Mouse (Mus musculus) cerebellum, adult 11 months (tissue): Measurements from ENCODE around the gene Stard10.

Experiments used
- DNase-seq: peaks from one replicate; pipeline ENCODE4 v3.0.0; 2022

The Stard10 gene

GRCm38 (mm10) chr7:101317014-101317413, at the start of gene Stard10:
Gene Stard10, plus strand, starts transcription at chr7:101317086.
- no peak for DNase-seq

DNA sequence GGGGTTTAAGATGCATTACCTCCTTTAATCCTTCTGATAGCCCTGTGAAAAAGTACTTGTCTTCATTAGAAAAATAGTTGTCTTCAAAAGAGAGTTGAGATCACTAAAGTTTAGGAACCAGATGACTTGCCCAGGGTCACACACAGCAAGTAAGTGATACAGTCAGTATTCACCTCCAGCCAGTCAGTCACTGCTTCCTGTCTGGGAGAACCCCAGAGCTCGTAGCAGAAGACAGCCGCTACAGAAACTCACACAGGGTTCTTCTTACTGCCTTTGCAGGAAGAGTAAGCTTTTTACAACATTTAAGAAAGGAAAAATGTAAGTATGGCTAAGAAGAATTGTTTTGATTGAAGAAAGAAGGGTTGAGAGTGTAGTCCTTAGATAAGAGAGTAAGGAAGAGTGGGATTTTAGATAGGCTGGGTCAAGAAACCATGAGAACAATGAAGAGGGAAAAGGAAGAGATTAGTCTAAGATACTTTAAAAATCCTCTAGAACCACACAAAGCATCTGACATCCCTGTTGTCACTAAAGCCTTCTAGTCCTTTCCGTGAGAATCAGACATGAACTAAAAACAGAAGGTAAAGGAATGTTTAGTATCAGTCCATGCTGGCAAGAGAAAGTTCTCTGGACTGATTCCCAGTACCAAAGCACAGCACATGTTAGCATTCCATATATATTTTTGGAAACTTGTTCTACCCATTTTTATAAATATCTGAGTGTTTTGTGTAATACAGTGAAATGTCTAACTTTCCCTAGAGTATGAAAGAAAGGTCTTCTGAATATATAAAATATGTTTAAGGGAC, 49.2 kb upstream of the Stard10 start:
- DNase-seq, result no peak

DNA sequence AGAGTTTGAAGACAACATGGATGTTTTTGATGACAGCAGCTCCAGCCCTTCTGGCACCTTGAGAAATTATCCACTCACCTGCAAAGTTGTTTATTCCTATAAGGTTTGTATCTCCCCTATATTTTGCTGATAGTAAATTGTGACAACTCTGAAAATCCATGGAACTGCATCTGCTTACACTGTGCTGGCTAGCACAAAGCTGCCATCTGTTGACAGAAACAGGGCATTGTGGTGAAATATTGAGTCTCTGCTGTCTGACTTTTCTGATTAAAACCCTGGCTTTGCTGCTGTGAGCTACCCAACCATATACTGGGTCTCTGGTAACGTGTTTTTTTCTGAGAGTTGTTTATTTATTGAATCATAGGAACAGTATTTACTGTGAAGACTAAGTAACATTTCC, 45.3 kb upstream of the Stard10 start:
- DNase-seq, result no peak

GRCm38 (mm10) chr7:101272466-101273160, 44.3 kb upstream of the Stard10 start:
- no peak for DNase-seq

DNA sequence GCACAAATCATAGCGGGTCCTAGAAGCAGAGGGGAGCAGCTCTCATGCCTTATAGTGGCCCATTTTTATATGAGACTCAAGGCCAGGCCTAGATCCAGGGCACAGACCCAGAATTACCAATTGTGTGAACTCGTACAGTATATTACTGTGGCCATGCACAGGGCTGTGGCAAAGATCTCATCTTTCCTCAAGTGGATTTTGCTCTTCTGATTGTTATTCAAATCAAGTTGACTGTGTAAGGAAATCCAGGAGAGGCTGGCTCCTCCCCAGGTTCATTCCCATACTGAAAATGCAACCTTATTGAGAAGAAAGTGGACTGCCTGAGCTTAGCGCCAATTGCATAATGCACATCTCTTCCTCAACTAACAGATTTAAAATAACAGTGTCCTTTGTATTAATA, 34.2 kb upstream of the Stard10 start:
- DNase-seq, result no peak

- no peak for DNase-seq
Observed at GRCm38 (mm10) chr7:101284504-101284903, 32.4 kb upstream of the Stard10 start.

- DNase-seq, result no peak
Observed at GRCm38 (mm10) chr7:101286891-101287290, 30.0 kb upstream of the Stard10 start.

GRCm38 (mm10) chr7:101287820-101288219, 29.1 kb upstream of the Stard10 start:
- no peak for DNase-seq

DNA sequence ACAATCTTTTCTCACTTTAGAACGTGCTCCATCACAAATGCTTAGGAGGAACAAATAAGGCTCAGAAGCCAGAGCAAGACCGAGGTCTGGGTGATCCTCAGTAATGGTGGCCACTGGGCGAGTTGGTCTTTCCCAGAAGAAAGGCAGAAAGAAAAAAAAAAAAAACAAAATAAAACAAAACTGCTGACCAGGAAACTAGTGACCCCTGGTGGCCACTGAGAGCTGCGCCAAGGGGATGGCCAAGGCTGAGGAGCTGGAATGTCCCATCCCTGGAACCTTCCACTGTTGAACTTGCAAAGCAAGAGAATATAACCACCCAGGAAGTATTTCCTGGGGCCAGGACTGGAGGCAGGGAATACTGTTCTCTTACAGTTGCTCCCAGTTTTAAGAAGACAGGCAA, 28.4 kb upstream of the Stard10 start:
- DNase-seq, result no peak

DNA sequence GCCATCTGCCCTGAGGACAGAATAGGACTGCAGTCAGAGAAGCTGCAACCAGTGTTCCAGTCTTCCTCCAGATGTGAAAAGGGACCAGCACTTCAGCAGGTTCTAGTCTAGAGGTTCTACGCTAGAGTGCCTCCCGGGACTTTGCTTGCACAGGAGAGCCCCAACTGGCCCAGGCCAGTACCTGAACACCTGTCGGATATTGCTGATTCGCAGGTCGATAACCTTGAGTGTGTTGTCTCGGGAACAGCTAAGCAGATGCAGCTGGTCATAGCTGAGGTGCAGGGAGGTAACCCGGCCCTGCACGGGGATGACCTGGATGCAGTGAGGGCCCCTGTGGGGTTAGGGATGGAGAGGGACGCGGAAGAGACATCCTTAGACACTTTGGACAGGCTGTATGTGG, 26.5 kb upstream of the Stard10 start:
- no peak for DNase-seq

DNA sequence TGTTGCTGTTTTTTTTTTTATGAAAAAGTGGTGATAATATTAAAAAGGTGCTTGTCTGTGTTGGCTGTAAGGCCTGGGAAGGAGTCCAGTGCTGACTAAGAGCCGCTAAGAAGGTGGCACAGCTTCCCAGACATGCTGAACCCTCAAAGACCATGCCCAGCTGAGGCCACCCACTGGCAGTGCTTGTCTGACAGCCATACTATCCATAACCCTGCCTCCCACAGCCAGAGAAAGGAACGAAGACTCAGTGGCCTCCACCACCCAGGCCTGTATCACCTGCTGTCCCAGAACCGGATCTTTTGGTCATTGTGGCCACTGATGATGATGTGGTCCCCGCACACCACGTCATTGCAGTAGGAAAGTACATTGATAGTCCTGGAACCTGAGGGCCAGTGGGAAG, 25.7 kb upstream of the Stard10 start:
- no peak for DNase-seq

DNA sequence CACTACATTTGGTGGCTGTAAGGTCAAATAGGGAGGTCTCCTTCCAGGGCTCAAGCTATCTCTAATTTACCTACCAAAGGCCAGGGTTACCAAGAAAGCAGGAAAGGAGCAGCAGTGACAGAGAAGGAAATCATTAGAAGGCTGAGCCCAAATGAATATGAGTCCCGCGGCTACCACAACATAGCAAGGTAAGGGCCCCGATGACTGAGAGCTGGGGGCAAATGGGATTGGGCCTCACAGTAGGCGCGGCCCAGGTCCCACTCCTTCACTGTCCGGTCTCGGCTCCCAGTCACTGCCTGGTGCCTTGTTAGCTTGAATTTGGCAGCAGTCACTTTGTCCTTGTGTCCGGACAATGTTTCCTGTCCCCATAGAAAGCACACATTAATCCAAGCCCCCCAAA, 25.2 kb upstream of the Stard10 start:
- DNase-seq, result no peak

DNA sequence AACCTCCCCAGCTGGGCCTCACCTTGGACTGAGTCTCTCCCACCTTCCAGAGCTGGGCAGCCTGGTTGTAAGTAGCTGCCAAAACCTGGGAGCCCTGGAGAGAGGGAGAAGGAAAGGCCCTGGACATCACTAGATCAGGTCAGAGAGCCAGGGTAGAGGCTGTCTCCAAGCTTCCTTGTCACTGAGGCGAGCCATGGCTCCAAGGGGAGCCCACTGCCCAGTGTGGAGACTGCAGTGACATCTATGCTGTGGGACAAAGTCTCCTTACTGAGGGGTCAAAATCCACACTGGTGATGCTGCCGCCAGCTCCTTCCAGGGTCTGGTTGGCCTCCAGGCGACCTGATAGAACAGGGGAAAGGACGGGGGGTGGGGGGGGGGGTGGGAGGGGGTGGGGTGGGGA, 24.8 kb upstream of the Stard10 start:
- DNase-seq, result no peak

GRCm38 (mm10) chr7:101292696-101293095, 24.2 kb upstream of the Stard10 start:
- no peak for DNase-seq

GRCm38 (mm10) chr7:101293138-101293537, 23.7 kb upstream of the Stard10 start:
- no peak for DNase-seq

- DNase-seq, result no peak
Observed at GRCm38 (mm10) chr7:101293611-101294010, 23.3 kb upstream of the Stard10 start.

GRCm38 (mm10) chr7:101295438-101295837, 21.4 kb upstream of the Stard10 start:
- no peak for DNase-seq

DNA sequence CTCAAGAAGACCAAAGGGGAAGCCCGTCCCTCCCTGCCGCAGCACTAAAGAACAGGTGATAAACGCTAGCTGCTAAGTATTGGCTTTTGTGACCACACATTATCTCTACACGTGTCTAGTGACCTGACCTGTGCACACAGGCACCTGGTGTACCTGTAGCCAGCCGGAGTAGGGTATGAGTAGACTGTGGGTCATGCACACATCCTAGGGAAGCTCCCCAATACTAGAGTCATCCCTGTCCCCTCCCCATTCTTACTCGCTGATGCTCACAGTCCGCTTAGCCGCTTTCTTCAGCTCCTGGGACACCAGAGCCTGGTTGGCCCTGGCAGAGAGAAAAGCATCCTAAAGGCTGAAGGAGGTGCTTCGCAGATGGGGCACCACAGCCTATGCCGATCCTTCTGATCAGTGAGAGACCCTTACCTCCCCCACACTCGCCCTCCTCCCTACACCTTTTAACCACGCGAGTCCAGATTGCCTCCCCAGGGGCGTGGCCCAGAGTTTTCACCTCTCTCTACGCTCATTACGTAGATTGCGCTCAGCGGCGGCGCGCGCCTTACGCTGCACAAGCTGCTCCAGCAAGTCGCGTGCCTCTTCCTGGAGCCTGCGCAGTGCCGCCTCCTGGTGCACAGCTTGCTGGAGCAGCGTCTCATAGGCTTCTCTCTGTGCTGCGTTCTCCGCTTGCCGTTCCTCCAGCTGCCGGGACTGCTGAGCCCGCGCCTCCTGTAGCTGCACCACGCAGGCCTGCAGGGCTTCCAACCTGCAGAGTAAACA, 20.4 kb upstream of the Stard10 start:
- peak; percentile 83 for DNase-seq

GRCm38 (mm10) chr7:101297023-101297405, 19.9 kb upstream of the Stard10 start:
- peak; percentile 64 for DNase-seq

GRCm38 (mm10) chr7:101298375-101298774, 18.5 kb upstream of the Stard10 start:
- no peak for DNase-seq

- DNase-seq, result no peak
Observed at GRCm38 (mm10) chr7:101301361-101301880, 15.5 kb upstream of the Stard10 start.

- DNase-seq, result peak; percentile 94
Observed at GRCm38 (mm10) chr7:101301881-101302456, 14.9 kb upstream of the Stard10 start, which contains the start of gene Atg16l2. Gene Atg16l2, minus strand, starts transcription at chr7:101302251.

DNA sequence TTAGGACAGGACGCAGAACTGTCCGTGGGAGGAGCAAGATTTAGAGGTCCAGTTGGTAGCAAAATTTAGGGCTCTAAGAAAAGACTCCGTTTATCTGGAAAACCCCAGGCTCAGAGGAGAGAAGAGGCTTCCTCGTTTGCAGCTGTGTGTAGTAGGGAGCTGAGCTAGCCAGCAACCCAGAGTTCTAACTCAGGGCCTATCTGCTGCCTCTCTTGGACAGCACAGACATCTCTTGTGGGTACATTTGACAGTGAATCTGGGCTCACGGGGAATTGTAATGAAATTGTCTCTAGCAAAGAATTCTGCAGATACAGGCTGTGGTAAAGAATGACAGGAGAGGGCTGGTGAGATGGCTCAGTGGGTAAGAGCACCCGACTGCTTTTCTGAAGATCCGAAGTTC, 14.2 kb upstream of the Stard10 start:
- DNase-seq, result no peak
